In the genomic region with DNA sequence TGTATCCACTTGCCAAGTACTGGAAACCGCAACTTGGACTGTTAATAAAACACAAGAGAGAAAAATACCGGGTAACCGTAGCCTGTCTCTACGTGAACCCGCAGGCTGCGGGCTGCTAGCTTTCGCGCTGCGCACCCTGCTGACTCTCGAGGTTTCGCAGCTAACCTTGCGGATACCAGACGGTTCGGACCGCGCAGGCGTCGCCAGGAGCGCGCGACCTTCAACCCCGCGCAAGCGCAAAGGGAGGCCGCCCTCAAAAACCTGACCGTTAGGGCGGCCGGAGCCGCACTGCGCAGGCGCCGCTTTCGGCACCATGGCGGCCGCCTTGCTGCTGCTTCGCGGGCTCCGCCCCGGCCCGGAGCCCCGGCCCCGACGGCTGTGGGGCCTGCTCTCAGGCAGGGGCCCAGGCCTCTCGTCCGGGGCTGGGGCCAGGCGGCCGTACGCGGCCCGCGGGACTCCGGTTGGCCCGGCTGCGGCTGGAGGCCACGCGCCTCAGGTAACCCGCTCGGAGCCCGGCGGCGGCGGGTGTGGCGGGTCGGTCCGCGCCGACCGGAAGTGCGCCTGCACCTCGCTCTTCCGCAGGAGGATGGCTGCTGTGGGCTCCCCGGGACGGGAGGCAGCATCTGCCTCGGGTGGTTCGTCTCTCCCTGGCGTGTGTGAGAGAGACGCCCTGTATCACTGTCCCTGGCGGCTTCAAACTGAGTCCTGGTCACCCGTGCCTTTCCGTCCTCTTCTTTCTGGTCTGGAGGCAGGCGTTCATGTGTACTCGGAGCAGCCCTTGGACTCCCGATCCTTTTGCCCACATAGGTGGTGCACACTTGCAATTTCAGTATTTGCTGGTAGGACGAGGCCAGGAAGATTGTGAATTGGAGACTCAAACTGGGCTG, we compare ENCODE assay signal across 8 mouse cellular contexts. TPM values are rescaled to one million over a fixed set of nuclear protein-coding genes. Genes with fewer than 3 reads are reported as not detected.
DNase-seq lines count a peak whose midpoint lies in the region; ATAC-seq and TF ChIP-seq lines count a peak whose summit lies in the region.

No protein-coding gene starts in this region.

- peak overlapping the region; percentile 76 for H3K27ac ChIP-seq in cortical plate, adult 2 months (ENCODE audit: insufficient read depth, low read length)

- TF ChIP-seq POLR2A in cortical plate, adult 2 months (IDR thresholded peaks at IDR 0.05; ENCODE audit: extremely low read depth, insufficient read depth, low read length) = peak; percentile 94

- DNase-seq in gastrocnemius, adult 8-10 months (ENCODE audit: low spot score in 2 of 2) = peak; percentile 84 to 93
- peak; percentile 97 for DNase-seq in induced T-regulatory cell, adult 2 months (ENCODE audit: low read depth)
- DNase-seq in left cerebral cortex, adult 9 months (ENCODE audit: low spot score in 2 of 2) = peak; percentile 84 to 94
- DNase-seq in right cerebral cortex, postnatal 14 days = peak; percentile 96
- peak; percentile 91 to 96 for DNase-seq in urinary bladder, postnatal 36 days (ENCODE audit: low spot score in 2 of 2)

- TF ChIP-seq CTCF in cortical plate, adult 2 months (IDR thresholded peaks at IDR 0.05; ENCODE audit: extremely low read depth, insufficient read depth, low read length) = peak; percentile 32; the same call in 1 of the 2 replicates

- H3K4me3 ChIP-seq in cortical plate, adult 2 months (ENCODE audit: insufficient read depth, low read length) = peak overlapping the region; percentile 96

- H3K4me1 ChIP-seq in cortical plate, adult 2 months (ENCODE audit: control insufficient read depth, insufficient read depth, low read length) = peaks cover 8% of the 10 kb centered on the region

- peak; percentile 66 for ATAC-seq in activated CD4-positive, CD25-positive, alpha-beta regulatory T cell, adult 4 months
- ATAC-seq in megakaryocyte progenitor cell, adult 5-6 weeks (replicated peaks; ENCODE audit: poor library complexity) = peak; percentile 86

RNA-seq across cellular contexts. Expression of gene Spg7, which starts 2.7 kb away (rescaled TPM):
- 10 to 100 TPM; 11.4 to 21.1 TPM for polyA plus RNA-seq in activated CD4-positive, CD25-positive, alpha-beta regulatory T cell, adult 4 months (2017; shearing (Covaris generic))
- 76.9 and 93.5 TPM in 2 replicates for polyA plus RNA-seq in cortical plate, adult 2 months (2012; rRNA removed)
- total RNA-seq in gastrocnemius, adult 8-10 months (2022) = 10 to 100 TPM; 74.1 to 81.0 (median 77.4) TPM
- 33.1 and 49.6 TPM in 2 replicates for total RNA-seq in megakaryocyte progenitor cell, adult 5-6 weeks (2015)
- 61.1 and 74.1 TPM in 2 replicates for total RNA-seq in megakaryocyte progenitor cell, adult 5-6 weeks (2017)

RNA-seq across cellular contexts. Expression of gene Ankrd11, which starts 23.4 kb away (rescaled TPM):
- polyA plus RNA-seq in activated CD4-positive, CD25-positive, alpha-beta regulatory T cell, adult 4 months (2017; shearing (Covaris generic)) = 10 to 100 TPM; 75.8 to 77.3 TPM
- 99.7 and 106 TPM in 2 replicates for polyA plus RNA-seq in cortical plate, adult 2 months (2012; rRNA removed)
- 10 to 100 TPM; 55.0 to 63.5 (median 62.4) TPM for total RNA-seq in gastrocnemius, adult 8-10 months (2022)
- 76.4 and 79.6 TPM in 2 replicates for total RNA-seq in megakaryocyte progenitor cell, adult 5-6 weeks (2015)
- 69.2 and 72.6 TPM in 2 replicates for total RNA-seq in megakaryocyte progenitor cell, adult 5-6 weeks (2017)

RNA-seq across cellular contexts. Expression of gene Rpl13, which starts 36.7 kb away (rescaled TPM):
- 1,000 to 10,000 TPM; 2,503 to 2,608 TPM for polyA plus RNA-seq in activated CD4-positive, CD25-positive, alpha-beta regulatory T cell, adult 4 months (2017; shearing (Covaris generic))
- polyA plus RNA-seq in cortical plate, adult 2 months (2012; rRNA removed) = 1,008 and 1,076 TPM in 2 replicates
- total RNA-seq in gastrocnemius, adult 8-10 months (2022) = 100 to 1,000 TPM; 382 to 564 (median 462) TPM
- total RNA-seq in megakaryocyte progenitor cell, adult 5-6 weeks (2015) = 1,201 and 1,251 TPM in 2 replicates
- 3,072 and 3,507 TPM in 2 replicates for total RNA-seq in megakaryocyte progenitor cell, adult 5-6 weeks (2017)

RNA-seq across cellular contexts. Expression of gene Cpne7, which starts 51.7 kb away (rescaled TPM):
- polyA plus RNA-seq in activated CD4-positive, CD25-positive, alpha-beta regulatory T cell, adult 4 months (2017; shearing (Covaris generic)) = 1 to 10 TPM in 1 of 2 experiments, under 1 TPM in 1; 0.65 to 2.2 TPM
- polyA plus RNA-seq in cortical plate, adult 2 months (2012; rRNA removed) = 72.5 and 108 TPM in 2 replicates
- total RNA-seq in gastrocnemius, adult 8-10 months (2022) = under 1 TPM in 1 of 4 experiments, not detected in 3; 0.24 TPM
- total RNA-seq in megakaryocyte progenitor cell, adult 5-6 weeks (2015) = not detected in 2 replicates
- total RNA-seq in megakaryocyte progenitor cell, adult 5-6 weeks (2017) = not detected in 2 replicates

Comparison
In these comparisons a context has a peak if more than half of its experiments do, and no peak if none do; other contexts are left out.
1. Peak in every context shown above with its lines: DNase-seq, ATAC-seq, H3K4me3 ChIP-seq and H3K27ac ChIP-seq.